Mouse (Mus musculus): ENCODE results near the gene Obox7.
"Not testable (repeated sequence)": the region's sequence is repeated elsewhere in the genome, so short reads cannot be mapped to it uniquely, and the experiment has no call there.

Gene Obox7

GRCm38 (mm10) chr7:14659196-14659595 lies at the start of gene Obox7:
Obox7 (plus strand) TSS chr7:14659496.
- not testable (repeated sequence) for DNase-seq (ENCODE audit: low spot score)

- not testable (repeated sequence) for DNase-seq (ENCODE audit: low spot score)
These were observed 36.4 kb upstream of the Obox7 start for GRCm38 (mm10) chr7:14622556-14623542.

All from ovary, postnatal 10 days (tissue).